Mouse (Mus musculus) ES-E14 (cell line): ENCODE measurements around the gene Cdkl3. TPM values are rescaled to one million over a fixed set of nuclear protein-coding genes. Genes with fewer than 3 reads are reported as not detected.

Experiments used
- DNase-seq: peaks from one replicate; pipeline ENCODE4 v3.0.0-alpha.2; 2013; ENCODE audit warnings: low read depth, low spot score
- H3K27ac ChIP-seq: 2 replicates; pipeline ENCODE4 v1.5.1; 2012; ENCODE audit warnings: low read depth, mild to moderate bottlenecking, low read length, moderate library complexity, mixed read lengths; ENCODE audit not compliant: poor library complexity, insufficient read depth, severe bottlenecking
- H3K36me3 ChIP-seq: 2 replicates; pipeline ENCODE4 v1.6.1; 2012; ENCODE audit warnings: mild to moderate bottlenecking, low read length, moderate library complexity, mixed read lengths; ENCODE audit not compliant: control insufficient read depth, poor library complexity, insufficient read depth, severe bottlenecking
- H3K4me1 ChIP-seq, 2 experiments: fragments of 150-350 bp in 1 of 2; sonication (generic) in 1 of 2; 2 replicates each; pipeline ENCODE4 v1.6.1; 2012; ENCODE audit warnings: low read length in 2 of 2, mild to moderate bottlenecking in 1 of 2, mixed read lengths in 1 of 2; ENCODE audit not compliant: control insufficient read depth in 2 of 2, insufficient read depth in 2 of 2, poor library complexity in 1 of 2
- H3K4me3 ChIP-seq, 2 experiments: fragments of 150-350 bp in 1 of 2; sonication (generic) in 1 of 2; 2 replicates each; pipeline ENCODE4 v1.5.1; 2012; ENCODE audit warnings: low read length in 2 of 2, low read depth in 1 of 2, mild to moderate bottlenecking in 1 of 2, mixed read lengths in 1 of 2; ENCODE audit not compliant: insufficient read depth in 1 of 2, poor library complexity in 1 of 2, severe bottlenecking in 1 of 2
- H3K9ac ChIP-seq: 2 replicates; pipeline ENCODE4 v1.6.1; 2012; ENCODE audit warnings: low read depth, mild to moderate bottlenecking, low read length, mixed read lengths; ENCODE audit not compliant: poor library complexity, insufficient read depth, severe bottlenecking
- H3K9me3 ChIP-seq: fragments of 150-350 bp; sonication (generic); 2 replicates; pipeline ENCODE4 v1.6.1; 2012; ENCODE audit warnings: low read depth, mild to moderate bottlenecking, low read length; ENCODE audit not compliant: control insufficient read depth, insufficient read depth
- CHD2 ChIP-seq: IDR thresholded peaks from 2 replicates; pipeline ENCODE4 v1.6.1; 2014; ENCODE audit warnings: mild to moderate bottlenecking, low read depth, low read length, inconsistent platforms
- HCFC1 ChIP-seq: IDR thresholded peaks from 2 replicates; pipeline ENCODE4 v1.6.1; 2012; ENCODE audit warnings: low read length, inconsistent platforms, borderline replicate concordance; ENCODE audit not compliant: insufficient read depth
- MAFK ChIP-seq: IDR thresholded peaks from 2 replicates; pipeline ENCODE4 v1.6.1; 2014; ENCODE audit warnings: mild to moderate bottlenecking, low read depth, low read length, inconsistent platforms; ENCODE audit not compliant: insufficient read depth
- ZC3H11A ChIP-seq: IDR thresholded peaks from 2 replicates; pipeline ENCODE4 v1.6.1; 2012; ENCODE audit warnings: low read depth, mild to moderate bottlenecking, inconsistent platforms, low read length, borderline replicate concordance
- ZNF384 ChIP-seq: IDR thresholded peaks from 2 replicates; pipeline ENCODE4 v1.6.1; 2012; ENCODE audit warnings: low read depth, low read length, inconsistent platforms
- in situ Hi-C, 2 experiments: fragments of 600-800 bp; cut with MboI; formaldehyde crosslinking; loops; one replicate each; pipeline ENCODE4 v1.15.1; 2025; ENCODE audit warnings: low sequenced_read_pairs in 2 of 2, inconsistent platforms in 1 of 2; ENCODE audit not compliant: unreplicated experiment in 2 of 2
- total RNA-seq: library from RNA; depleted of rRNA; stranded (reverse); fragments of 300-350 nt; gene quantifications from 2 replicates; pipeline ENCODE4 v1.2.3, GENCODE M21; 2012

The Cdkl3 gene
- total RNA-seq, 1 experiment, result 4.6 TPM

DNA sequence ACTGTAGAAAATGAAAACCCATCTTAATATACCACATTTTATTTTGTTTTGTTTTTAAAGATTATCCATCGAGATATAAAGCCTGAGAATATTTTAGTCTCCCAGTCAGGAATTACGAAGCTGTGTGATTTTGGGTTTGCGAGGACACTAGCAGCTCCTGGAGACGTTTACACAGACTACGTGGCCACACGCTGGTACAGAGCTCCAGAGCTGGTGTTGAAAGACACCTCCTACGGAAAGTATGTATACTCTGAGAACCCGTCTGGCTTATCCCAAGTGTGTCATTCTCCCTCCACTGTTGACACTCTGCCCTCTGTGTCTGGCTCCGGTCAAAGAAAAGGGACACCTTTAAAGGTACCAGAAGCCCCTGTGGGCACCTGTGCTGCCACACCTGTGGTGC is 14.2 kb downstream of the Cdkl3 start:
- Histone ChIP-seq H3K9me3 (no peaks in the 10 kb centered on the region), H3K4me3 (no peak overlapping the region), H3K9ac (no peak overlapping the region), H3K36me3 (no peaks in the 10 kb centered on the region), H3K27ac (no peak overlapping the region), H3K4me1 (0 out of 4 replicates have a peak, but pooled peaks cover 0 to 1% of the 10 kb centered on the region in 2 experiments)
- in situ Hi-C loops, result no loop called here
- TF ChIP-seq ZNF384 (no peak), CHD2 (no peak), MAFK (no peak), ZC3H11A (no peak), HCFC1 (no peak)
- DNase-seq, result no peak

GRCm38 (mm10) chr11:52032356-52032755 is 28.3 kb downstream of the Cdkl3 start:
- no peak overlapping the region for H3K9ac ChIP-seq
- in situ Hi-C loops, result no loop called here
- peak; percentile 38 for DNase-seq
- TF ChIP-seq ZC3H11A (no peak), HCFC1 (no peak), CHD2 (no peak), MAFK (no peak), ZNF384 (no peak)
- H3K27ac ChIP-seq, result no peak overlapping the region
- H3K4me3 ChIP-seq, result no peak overlapping the region
- H3K9me3 ChIP-seq, result no peaks in the 10 kb centered on the region
- H3K36me3 ChIP-seq, result no peaks in the 10 kb centered on the region
- peaks cover 0 to 3% of the 10 kb centered on the region in 2 experiments; a peak in 1 of 4 replicates for H3K4me1 ChIP-seq

- TF ChIP-seq MAFK, result no peak
- H3K27ac ChIP-seq, result no peak overlapping the region
- in situ Hi-C loops, result no loop called here
Measured at GRCm38 (mm10) chr11:52033953-52034352, 29.9 kb downstream of the Cdkl3 start.

GRCm38 (mm10) chr11:52035905-52036304 is 31.9 kb downstream of the Cdkl3 start:
- TF ChIP-seq MAFK, result no peak
- no peak for TF ChIP-seq ZC3H11A
- no peak for TF ChIP-seq CHD2
- no peak for TF ChIP-seq HCFC1
- TF ChIP-seq ZNF384, result no peak
- H3K27ac ChIP-seq, result no peak overlapping the region
- H3K9me3 ChIP-seq, result no peaks in the 10 kb centered on the region
- DNase-seq, result no peak
- H3K36me3 ChIP-seq, result no peaks in the 10 kb centered on the region
- peaks cover 0 to 3% of the 10 kb centered on the region in 2 experiments; a peak in 1 of 4 replicates for H3K4me1 ChIP-seq
- no peak overlapping the region for H3K4me3 ChIP-seq
- in situ Hi-C loops, result no loop called here
- no peak overlapping the region for H3K9ac ChIP-seq

More at GRCm38 (mm10) chr11:52033953-52034352, 29.9 kb downstream of the Cdkl3 start:
- DNase-seq, result no peak
- no peaks in the 10 kb centered on the region for H3K36me3 ChIP-seq
- H3K9me3 ChIP-seq, result no peaks in the 10 kb centered on the region
- H3K9ac ChIP-seq, result no peak overlapping the region
- H3K4me1 ChIP-seq, result peaks cover 0 to 3% of the 10 kb centered on the region in 2 experiments; a peak in 1 of 4 replicates
- H3K4me3 ChIP-seq, result no peak overlapping the region

DNA sequence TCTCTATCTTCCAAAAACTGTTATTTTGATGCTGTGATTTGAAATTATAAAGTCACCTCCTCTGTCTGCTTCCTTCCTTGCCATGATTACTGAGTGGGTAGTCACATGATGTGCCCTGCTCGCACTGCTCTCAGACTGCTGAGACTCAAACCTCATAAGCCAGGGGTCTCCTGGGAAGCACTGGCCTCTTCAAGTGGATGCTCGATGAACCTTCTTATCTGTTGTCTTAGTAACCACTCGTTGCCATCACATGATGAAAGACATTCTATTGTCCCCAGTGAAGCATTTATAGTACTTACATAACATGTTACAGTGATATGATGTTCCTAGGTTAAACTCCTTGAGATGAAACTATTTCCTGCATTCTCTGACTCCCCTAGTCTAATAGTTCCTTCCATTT is 33.6 kb downstream of the Cdkl3 start:
- Histone ChIP-seq H3K4me3 (no peak overlapping the region), H3K4me1 (no peaks in the 10 kb centered on the region), H3K36me3 (no peaks in the 10 kb centered on the region), H3K9me3 (no peaks in the 10 kb centered on the region), H3K27ac (no peak overlapping the region), H3K9ac (no peak overlapping the region)
- in situ Hi-C loops, result no loop called here
- no peak for TF ChIP-seq ZC3H11A
- no peak for TF ChIP-seq ZNF384
- TF ChIP-seq MAFK, result no peak
- no peak for TF ChIP-seq CHD2
- no peak for TF ChIP-seq HCFC1
- no peak for DNase-seq
